Mouse (Mus musculus) hindbrain, embryonic 16.5 days (tissue): ENCODE results near the gene Cacybp. TPM values are rescaled to one million over a fixed set of nuclear protein-coding genes. Genes with fewer than 3 reads are reported as not detected.

Experiments
- ATAC-seq: fragments of 200-750 bp; cut with Nextera tagmentation; 2 replicates; pipeline ENCODE4 v1.8.0; 2017; ENCODE audit warnings: moderate TSS enrichment, moderate library complexity
- H3K27ac ChIP-seq: fragments of 300-500 bp; sonication (generic); 2 replicates; pipeline ENCODE4 v1.5.1; 2014; ENCODE audit warnings: low read depth, mild to moderate bottlenecking, control low read depth, low read length, moderate library complexity
- H3K27me3 ChIP-seq: fragments of 300-500 bp; sonication (generic); replicated peaks from 2 replicates; pipeline ENCODE4 v1.6.1; 2014; ENCODE audit warnings: low read length; ENCODE audit not compliant: control insufficient read depth, insufficient read depth
- H3K36me3 ChIP-seq: fragments of 300-500 bp; sonication (generic); 2 replicates; pipeline ENCODE4 v1.6.1; 2014; ENCODE audit warnings: mild to moderate bottlenecking, low read length, moderate library complexity, mixed read lengths; ENCODE audit not compliant: control insufficient read depth, insufficient read depth
- H3K4me1 ChIP-seq: fragments of 300-500 bp; sonication (generic); 2 replicates; pipeline ENCODE4 v1.6.1; 2014; ENCODE audit warnings: low read depth, low read length; ENCODE audit not compliant: control insufficient read depth, insufficient read depth
- H3K4me2 ChIP-seq: fragments of 300-500 bp; sonication (generic); 2 replicates; pipeline ENCODE4 v1.6.1; 2014; ENCODE audit warnings: mild to moderate bottlenecking, low read length, control low read depth, moderate library complexity
- H3K4me3 ChIP-seq: fragments of 300-500 bp; sonication (generic); 2 replicates; pipeline ENCODE4 v1.5.1; 2014; ENCODE audit warnings: mild to moderate bottlenecking, low read length, control low read depth, moderate library complexity
- H3K9ac ChIP-seq: fragments of 300-500 bp; sonication (generic); 2 replicates; pipeline ENCODE4 v1.6.1; 2014; ENCODE audit warnings: low read depth, mild to moderate bottlenecking, control low read depth, low read length, moderate library complexity
- H3K9me3 ChIP-seq: fragments of 300-500 bp; sonication (generic); 2 replicates; pipeline ENCODE4 v1.6.1; 2014; ENCODE audit warnings: mild to moderate bottlenecking, low read length, moderate library complexity; ENCODE audit not compliant: control insufficient read depth
- WGBS: fragments of 180-500 bp; shearing (Covaris S2); extraction: QIAGEN DNeasy Blood & Tissue Kit; methylation state at CpG from one replicate; pipeline ENCODE4 v1.1.7; 2014; 5-methylcytosine and 5-hydroxymethylcytosine counted together
- polyA plus RNA-seq: library from polyadenylated mRNA; unstranded; fragments of >200 nt; fragmentation: Nextera tagmentation; extraction: Ambion mirVana; gene quantifications from 2 replicates; pipeline ENCODE4 v1.2.1, GENCODE M21; 2015

Cacybp gene
- polyA plus RNA-seq, 1 experiment from 2014 or later = 294 TPM

DNA sequence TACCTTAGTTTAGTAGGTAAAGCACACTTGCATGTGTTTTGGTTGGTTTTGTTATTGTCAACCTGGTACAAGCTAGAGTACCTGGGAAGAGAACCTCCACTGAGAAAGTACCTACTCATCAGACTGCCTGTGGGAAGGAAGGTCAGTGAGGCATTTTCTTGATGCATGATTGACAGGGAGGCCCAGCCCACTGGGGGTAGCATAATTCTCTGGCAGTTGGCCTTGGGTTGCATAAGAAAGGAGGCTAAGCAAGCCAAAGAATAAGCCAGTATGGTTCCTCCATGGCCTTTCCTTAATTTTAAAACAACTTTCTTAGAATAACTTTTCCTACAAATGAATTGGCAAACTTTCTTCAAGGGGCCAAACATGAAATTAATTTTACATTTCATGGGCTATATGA is 7.2 kb downstream of the Cacybp start:
- no peak for ATAC-seq
- H3K4me2 ChIP-seq = no peak overlapping the region

DNA sequence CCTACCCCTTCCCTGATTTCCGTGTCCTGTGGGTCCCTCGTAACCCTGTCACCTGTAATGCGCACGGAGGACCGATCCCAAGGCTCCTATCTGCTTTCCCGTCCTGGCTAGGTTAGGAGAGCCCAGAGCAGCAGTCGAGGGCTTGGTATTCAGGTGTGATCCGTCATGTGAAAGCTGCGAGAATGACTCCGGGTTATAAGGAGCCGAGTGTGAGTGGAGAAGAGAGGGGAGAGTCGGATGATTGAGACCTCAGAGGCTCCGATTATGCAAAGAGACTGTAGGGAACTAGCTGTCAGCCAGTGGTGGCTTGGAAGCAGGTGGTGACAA is 17.4 kb downstream of the Cacybp start:
- Histone ChIP-seq H3K27ac (peak overlapping the region; percentile 84), H3K9ac (peak overlapping the region; percentile 83), H3K27me3 (no peaks in the 10 kb centered on the region), H3K36me3 (peaks cover 2% of the 10 kb centered on the region; the same call in 1 of the 2 replicates), H3K4me3 (peak overlapping the region; percentile 80), H3K9me3 (no peaks in the 10 kb centered on the region), H3K4me1 (peaks cover 2% of the 10 kb centered on the region; the same call in 1 of the 2 replicates), H3K4me2 (peak overlapping the region; percentile 75)
- under 1% methylated on average over 13 of the region's 13 CpGs for WGBS
- ATAC-seq = no peak; the same call in 1 of the 2 replicates

More for the DNA sequence above, 7.2 kb downstream of the Cacybp start:
- Histone ChIP-seq H3K27ac (no peak overlapping the region), H3K36me3 (peaks cover 41% of the 10 kb centered on the region), H3K4me3 (no peak overlapping the region), H3K9ac (no peak overlapping the region), H3K27me3 (no peaks in the 10 kb centered on the region), H3K4me1 (peaks cover 8% of the 10 kb centered on the region), H3K9me3 (no peaks in the 10 kb centered on the region)

DNA sequence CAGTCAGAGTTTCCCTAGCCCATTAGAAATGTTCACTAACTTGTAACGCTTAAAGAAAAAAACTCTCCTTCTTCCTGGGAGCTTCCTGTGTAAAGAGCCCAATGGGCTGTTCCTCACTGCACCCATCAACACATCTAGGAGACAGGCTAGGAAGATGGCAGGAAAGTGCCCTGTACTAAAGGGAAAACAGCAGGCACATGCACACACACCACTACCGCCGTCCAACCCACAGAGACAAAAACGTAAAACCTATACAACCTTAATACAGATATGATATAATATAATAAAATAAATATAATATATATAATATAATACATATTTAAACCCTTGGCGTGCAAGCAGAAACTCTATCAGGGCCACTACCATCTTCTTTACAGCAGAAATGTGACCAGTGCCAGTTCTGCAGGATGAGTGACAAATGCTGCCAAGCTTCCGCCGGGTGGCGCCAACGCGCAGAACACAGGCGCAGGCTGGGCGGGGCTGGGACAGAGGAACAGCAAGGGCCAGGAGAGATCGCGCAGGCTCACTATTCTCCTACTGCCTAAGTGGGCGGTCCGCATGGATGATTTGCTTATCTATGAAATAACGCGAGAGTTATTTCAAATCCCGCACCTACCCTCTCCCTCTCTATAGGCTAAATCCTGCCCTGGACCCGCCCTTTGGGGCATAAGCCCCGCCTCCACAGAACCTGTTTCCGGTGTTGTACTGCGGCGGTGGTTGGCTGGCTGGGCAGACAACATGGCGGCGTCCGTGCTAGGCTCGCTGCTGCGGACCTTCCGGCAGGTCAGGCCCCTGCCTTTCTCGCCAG is 17.9 kb downstream of the Cacybp start, which contains the start of gene Mrps14:
TSS of gene Mrps14 (plus strand) at position 687 of the 808 bp plus-strand sequence.
- 7% methylated on average over 31 of the region's 31 CpGs for WGBS
- H3K9me3 ChIP-seq = no peaks in the 10 kb centered on the region
- ATAC-seq = peak; percentile 100

DNA sequence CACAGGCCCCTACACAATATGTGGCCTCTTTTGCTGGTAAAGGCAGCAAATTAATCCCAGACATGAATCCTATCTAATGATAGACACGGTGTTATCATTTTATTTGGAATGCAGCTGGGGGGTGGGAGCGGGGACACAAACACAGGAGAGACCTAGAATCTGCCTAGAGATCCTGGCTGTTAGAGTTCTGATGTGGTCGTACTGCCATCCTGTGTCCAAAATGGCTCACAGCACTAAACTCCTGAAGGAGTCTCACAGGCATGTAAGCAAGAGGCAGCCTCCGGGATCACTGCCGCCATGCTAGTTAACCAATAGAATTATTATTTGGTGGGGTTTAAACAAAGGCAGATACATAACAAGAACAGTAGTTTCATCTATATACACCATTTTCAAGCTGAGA is 28.2 kb downstream of the Cacybp start:
- Histone ChIP-seq H3K4me2 (no peak overlapping the region), H3K27ac (no peak overlapping the region), H3K36me3 (no peaks in the 10 kb centered on the region), H3K27me3 (no peaks in the 10 kb centered on the region), H3K4me1 (no peaks in the 10 kb centered on the region), H3K4me3 (no peak overlapping the region), H3K9me3 (no peaks in the 10 kb centered on the region), H3K9ac (no peak overlapping the region)
- peak; percentile 94 for ATAC-seq
- 16% methylated on average over 5 of the region's 5 CpGs for WGBS

More for the DNA sequence above, 17.9 kb downstream of the Cacybp start, which contains the start of gene Mrps14:
- Histone ChIP-seq H3K9ac (peak within 1 kb of the TSS; percentile 83), H3K36me3 (peaks cover 2% of the 10 kb centered on the region; the same call in 1 of the 2 replicates), H3K4me2 (peak within 1 kb of the TSS; percentile 75), H3K27ac (peak within 1 kb of the TSS; percentile 84), H3K4me3 (peak within 1 kb of the TSS; percentile 80), H3K27me3 (no peaks in the 10 kb centered on the region), H3K4me1 (peaks cover 2% of the 10 kb centered on the region; the same call in 1 of the 2 replicates)

DNA sequence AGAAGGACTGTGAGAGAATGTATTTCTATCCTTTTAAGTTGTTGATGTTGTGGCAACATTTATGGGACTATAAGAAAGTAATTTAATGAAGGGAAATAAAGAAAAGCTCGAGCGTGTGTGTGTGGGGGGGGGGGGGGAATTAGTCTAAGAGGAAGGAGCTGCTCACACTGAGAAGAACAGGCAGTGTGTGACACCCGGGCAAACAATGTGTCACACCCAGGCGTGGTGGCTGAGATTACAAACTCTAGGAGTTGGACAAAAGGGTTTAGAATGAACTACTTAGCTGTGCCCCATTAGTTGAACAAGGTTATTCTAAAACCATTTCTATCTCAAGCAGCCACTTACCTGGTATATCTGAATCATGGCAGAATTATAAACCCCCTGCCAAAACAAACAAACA is 31.5 kb downstream of the Cacybp start:
- H3K9me3 ChIP-seq = no peaks in the 10 kb centered on the region
- 80% methylated on average over 4 of the region's 4 CpGs for WGBS
- no peak overlapping the region for H3K27ac ChIP-seq
- no peak for ATAC-seq
- no peaks in the 10 kb centered on the region for H3K27me3 ChIP-seq
- H3K4me2 ChIP-seq = no peak overlapping the region
- H3K9ac ChIP-seq = no peak overlapping the region
- no peaks in the 10 kb centered on the region for H3K4me1 ChIP-seq
- H3K4me3 ChIP-seq = no peak overlapping the region
- no peaks in the 10 kb centered on the region for H3K36me3 ChIP-seq

DNA sequence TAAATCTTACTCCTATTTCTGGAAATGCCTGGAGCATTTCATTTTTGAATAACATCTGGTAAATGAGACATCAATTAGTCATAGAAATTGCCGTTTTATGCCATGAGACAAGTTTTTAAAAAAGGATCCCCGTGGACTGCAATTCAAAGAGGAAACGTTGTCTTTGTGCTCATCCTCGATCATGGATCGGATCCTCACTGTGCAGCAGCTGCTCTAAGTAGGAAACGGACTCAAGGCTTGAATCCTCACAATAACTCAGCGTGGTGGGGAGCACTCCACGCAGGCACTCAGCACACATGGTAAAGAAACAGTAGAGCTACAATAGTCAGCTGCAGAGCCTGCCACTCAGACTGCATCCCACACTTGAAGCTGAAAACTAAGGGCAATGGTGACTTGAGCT is 35.8 kb downstream of the Cacybp start:
- Histone ChIP-seq H3K4me2 (no peak overlapping the region), H3K9ac (no peak overlapping the region), H3K36me3 (no peaks in the 10 kb centered on the region), H3K27me3 (no peaks in the 10 kb centered on the region), H3K4me3 (no peak overlapping the region), H3K27ac (no peak overlapping the region), H3K4me1 (no peaks in the 10 kb centered on the region), H3K9me3 (no peaks in the 10 kb centered on the region)
- no peak for ATAC-seq
- 54% methylated on average over 8 of the region's 8 CpGs for WGBS

DNA sequence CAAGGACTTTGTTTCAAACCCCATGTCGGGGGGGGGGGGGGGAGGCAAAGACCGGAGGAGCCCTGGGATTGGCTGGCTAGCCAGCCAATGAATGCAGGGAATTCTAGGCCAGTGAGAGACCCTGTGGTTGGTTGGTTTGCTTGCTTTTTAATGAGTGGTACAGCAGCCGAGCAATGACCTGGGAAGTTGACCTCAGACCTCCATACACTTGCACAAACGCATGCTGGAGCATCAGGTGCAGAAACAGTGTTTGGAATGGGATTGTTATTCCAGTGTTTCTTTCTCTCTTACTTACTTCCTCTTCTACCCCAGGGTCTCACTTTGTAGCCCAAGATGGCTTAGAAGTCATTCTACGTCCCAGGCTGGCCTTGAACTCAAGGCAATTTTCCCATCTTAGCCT is 46.1 kb downstream of the Cacybp start:
- no peaks in the 10 kb centered on the region for H3K36me3 ChIP-seq
- H3K4me1 ChIP-seq = no peaks in the 10 kb centered on the region
- H3K9ac ChIP-seq = no peak overlapping the region
- ATAC-seq = no peak
- H3K27ac ChIP-seq = no peak overlapping the region
- no peaks in the 10 kb centered on the region for H3K9me3 ChIP-seq
- H3K4me2 ChIP-seq = no peak overlapping the region
- no peak overlapping the region for H3K4me3 ChIP-seq
- WGBS = 69% methylated on average over 3 of the region's 5 CpGs
- H3K27me3 ChIP-seq = no peaks in the 10 kb centered on the region

DNA sequence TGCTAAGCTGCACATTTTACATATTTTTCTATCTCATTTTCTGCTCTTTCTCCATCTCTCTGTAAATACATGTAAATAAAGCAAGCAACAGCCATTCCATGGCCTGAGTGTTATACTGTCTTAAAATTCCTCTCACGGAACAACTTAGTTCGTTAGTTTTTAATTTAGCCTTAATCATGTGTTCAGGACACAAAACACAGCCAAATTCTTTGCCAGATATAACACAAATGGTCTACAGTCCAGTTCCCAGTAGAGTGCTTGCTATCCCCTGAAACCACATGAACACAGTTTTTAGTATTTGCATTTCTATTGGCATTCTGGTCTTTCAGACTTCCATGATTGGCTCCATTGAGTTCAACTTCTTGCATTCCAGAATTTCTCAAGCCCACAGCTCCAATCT is 54.5 kb downstream of the Cacybp start:
- WGBS = 93% methylated on average over 2 of the region's 2 CpGs
- no peak overlapping the region for H3K27ac ChIP-seq
- no peaks in the 10 kb centered on the region for H3K27me3 ChIP-seq
- no peaks in the 10 kb centered on the region for H3K9me3 ChIP-seq
- H3K4me1 ChIP-seq = no peaks in the 10 kb centered on the region
- H3K4me3 ChIP-seq = no peak overlapping the region
- no peak overlapping the region for H3K9ac ChIP-seq
- no peak for ATAC-seq
- H3K36me3 ChIP-seq = no peaks in the 10 kb centered on the region
- H3K4me2 ChIP-seq = no peak overlapping the region

DNA sequence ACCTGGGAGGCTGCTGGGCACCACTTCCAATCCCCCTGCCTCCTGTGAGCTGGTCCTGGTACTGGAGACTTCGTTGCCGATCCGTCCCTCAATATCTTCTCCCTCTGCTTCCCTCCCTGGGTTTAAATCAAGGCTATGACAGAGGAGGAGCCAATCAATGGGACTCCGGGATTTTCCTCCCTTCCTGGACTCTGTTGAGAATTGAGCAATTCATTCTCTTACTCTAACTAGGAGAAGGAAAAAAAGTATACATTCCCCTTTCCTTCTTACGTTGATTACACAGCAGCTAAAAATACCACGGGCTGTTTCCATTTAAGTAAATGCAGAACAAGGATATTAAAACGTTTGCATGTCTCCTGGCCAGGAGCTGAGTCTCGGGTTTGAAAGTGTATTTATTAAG is 59.2 kb downstream of the Cacybp start, which contains the start of gene Tnn:
TSS of gene Tnn (minus strand) at position 101 of the 400 bp plus-strand sequence.
- no peak for ATAC-seq
- Histone ChIP-seq H3K9ac (no peak within 1 kb of the TSS), H3K36me3 (no peaks in the 10 kb centered on the region), H3K4me3 (no peak within 1 kb of the TSS), H3K9me3 (no peaks in the 10 kb centered on the region), H3K27ac (no peak within 1 kb of the TSS), H3K4me2 (no peak within 1 kb of the TSS), H3K27me3 (no peaks in the 10 kb centered on the region), H3K4me1 (no peaks in the 10 kb centered on the region)
- 77% methylated on average over 8 of the region's 8 CpGs for WGBS
